Mouse (Mus musculus) megakaryocyte progenitor cell, adult 5-6 weeks (primary cell): ENCODE measurements at regions not wholly inside any gene's neighbourhood (a gene's known extent, or its start where the extent isn't known, plus 50 kb on each side); places are given as distances from the start of the nearest gene placed in this dataset.

Source experiments
- ATAC-seq: replicated peaks from 2 replicates; pipeline ENCODE4 v1.8.0; 2016; ENCODE audit warnings: mild to moderate bottlenecking, moderate TSS enrichment, inconsistent platforms; ENCODE audit not compliant: poor library complexity

DNA sequence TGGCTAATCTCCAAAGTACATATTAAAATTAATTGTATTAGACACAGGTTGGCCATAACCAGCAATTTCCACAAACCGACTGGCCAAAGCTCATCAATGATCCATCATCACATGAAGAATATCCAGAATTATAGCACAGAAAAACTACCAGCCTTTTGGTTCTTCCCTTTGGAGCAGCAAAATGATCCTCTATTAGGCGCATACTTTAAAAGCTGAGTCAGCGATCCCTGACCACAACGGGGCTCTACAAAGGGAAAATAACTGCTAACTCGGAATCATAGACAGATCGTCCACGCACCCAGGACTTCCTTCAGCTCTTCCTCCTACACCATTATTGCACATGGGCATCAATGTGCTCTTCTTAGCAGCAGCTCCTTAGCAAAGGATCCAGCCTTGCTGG is 85.6 kb upstream of the Paip1 start:
- no peak for ATAC-seq

DNA sequence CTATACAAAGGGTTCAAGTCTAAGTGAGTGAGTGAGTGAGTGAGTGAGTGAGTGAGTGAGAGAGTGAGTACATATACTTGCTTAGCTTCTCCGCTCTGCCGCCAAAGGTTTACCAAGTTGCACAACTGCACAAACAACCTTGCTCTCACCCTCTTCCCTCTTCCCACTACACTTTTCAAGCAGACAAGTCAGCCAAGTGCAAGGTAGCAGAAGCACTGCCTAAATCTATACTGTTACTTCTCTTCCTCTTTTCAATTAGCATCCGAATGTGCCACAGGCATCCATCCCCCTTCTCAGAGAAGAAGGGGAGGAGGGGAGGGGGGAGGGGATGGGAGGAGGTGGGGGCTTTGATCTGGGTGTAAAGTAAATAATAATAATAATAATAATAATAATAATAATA is 80.4 kb upstream of the Paip1 start:
- no peak for ATAC-seq

DNA sequence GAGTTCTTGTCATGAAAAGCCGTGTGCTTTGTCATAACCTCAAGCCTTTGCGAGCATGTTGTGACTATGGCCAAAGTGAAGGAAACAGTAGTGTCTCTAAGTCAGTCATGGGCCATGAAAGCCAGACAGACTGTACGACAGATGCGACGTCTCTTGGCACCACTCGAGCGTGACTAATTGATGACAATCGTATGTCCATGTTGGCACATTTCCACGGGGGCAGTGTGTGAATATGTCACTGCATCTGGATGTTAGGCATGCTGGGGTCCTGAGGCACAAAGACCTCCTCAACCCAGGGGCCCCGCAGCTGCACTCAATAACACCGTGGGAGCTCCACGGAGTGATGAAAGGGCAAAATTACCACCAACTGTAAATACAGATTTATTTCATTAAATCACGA is 77.1 kb upstream of the Paip1 start:
- no peak for ATAC-seq

DNA sequence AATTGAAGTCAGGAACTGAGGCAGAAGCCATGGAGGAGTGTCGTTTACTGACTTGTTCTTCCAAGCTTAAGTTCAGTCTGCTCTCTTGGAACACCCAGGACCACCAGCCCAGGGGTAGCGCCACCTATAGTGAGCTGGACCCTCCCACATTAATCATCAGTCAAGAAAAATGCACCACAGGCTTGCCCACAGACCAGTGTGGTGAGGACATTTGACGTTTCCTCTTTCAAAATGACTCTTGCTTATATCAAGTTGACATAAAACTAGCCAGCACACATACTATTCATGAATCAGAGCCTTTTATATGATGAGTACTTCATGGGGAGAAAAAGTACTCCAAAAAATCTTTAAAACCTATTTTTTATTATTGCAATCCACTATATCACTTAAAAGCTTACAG is 69.7 kb upstream of the Paip1 start:
- peak; percentile 75 for ATAC-seq

DNA sequence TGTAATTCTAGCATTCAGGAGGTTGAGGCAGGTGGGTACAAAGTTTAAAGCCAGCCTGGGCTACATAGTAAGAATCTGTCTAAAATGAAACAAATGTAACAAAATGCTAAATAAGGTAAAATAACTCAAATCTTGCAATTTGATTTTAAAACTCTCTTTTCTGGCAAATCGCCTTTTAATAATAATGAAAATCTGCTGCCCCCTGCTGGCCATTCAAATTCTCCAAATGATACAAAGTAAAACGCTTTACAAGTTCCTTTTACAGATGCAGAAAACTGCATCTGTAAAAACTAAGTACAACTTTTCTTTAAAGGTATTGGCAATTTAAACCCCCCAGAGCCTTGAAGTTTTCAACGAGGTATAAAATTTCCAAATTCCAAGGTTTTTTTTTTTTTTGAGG is 65.0 kb upstream of the Paip1 start:
- peak; percentile 54 for ATAC-seq

DNA sequence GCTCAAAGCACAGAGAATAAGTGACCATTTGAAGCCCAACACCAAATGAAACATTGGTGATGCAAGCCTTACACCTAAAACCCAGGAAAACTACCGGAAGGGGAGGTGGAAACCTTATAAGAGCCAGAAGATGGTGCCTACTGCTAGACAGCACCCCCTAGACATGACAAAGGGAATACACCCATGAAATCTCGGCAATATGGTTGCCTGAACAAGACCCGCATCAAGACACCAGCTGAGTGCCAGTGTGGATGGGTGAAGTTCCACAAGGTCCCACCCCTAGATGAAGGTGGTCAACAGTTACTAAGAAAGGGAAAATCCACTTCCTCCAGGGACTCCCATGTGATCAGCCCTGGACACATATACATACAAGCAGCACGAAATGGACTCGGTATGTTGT is 64.2 kb upstream of the Paip1 start:
- ATAC-seq = peak; percentile 45; the same call in 1 of the 2 replicates

DNA sequence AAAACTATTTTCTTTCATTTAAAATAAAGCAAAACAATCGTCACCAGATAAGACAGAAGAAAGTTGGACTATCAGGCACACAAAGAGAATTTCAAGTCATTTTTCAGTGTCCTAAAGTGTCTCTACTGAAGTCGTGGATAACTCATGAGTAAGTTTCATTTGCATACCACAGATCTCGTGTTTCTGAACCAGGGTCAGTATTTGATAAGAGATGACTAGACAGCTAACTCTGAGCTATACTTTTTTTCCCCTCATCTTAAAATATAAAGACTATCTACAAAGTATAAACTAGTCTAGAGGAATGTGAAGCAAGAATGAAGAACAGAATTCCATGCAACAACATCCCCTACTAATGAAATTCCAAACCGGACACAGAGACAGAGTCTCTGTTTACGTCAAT is 60.9 kb upstream of the Paip1 start:
- no peak for ATAC-seq

DNA sequence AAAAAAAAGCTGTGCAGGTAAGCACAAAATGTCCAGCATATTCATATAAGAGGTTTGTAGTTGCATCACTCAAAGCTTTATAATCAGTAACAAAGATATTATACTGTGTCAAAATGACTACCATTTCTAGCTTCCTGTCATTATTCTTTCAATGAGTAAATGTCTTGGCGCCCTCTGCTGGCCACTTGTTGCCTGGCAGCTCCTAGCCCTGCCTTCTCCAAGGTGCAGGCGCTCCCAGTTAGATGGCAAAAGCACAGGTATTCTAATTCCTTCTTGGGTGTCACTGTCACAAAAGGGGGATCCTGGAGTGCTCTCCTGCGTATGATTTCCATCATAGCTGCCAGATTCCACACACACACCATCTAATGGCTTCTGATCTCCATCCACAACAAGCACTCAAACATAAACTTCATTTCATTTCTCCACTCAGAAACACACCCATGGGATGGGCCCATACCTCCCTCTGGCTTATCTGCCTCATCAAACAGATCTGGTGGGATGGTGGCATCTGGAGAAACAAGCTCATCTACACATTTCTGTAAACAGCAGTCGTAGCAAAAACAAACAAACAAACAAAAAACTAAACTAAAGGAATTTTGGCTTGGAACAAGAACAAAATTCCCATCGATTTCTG is 49.9 kb upstream of the Paip1 start:
- peak; percentile 97 for ATAC-seq
